Mouse (Mus musculus) thymus, adult 2 months (tissue): ENCODE data around the gene Krtap5-1.
"Not testable (repeated sequence)": the region's sequence is repeated elsewhere in the genome, so short reads cannot be mapped to it uniquely, and the experiment has no call there.

Experiments used
- CTCF ChIP-seq: fragments of 200-500 bp; IDR thresholded peaks from 2 replicates; pipeline ENCODE4 v1.5.1; 2012; ENCODE audit warnings: mild to moderate bottlenecking, control low read depth, low read length, moderate library complexity, borderline replicate concordance; ENCODE audit not compliant: control insufficient read depth, poor library complexity, insufficient read depth; ENCODE audit errors: extremely low read depth
- POLR2A ChIP-seq: fragments of 200-500 bp; IDR thresholded peaks from 2 replicates; pipeline ENCODE4 v1.6.1; 2012; ENCODE audit warnings: mild to moderate bottlenecking, low read length, control low read depth, moderate library complexity; ENCODE audit not compliant: control insufficient read depth, poor library complexity, insufficient read depth; ENCODE audit errors: extremely low read depth

DNA sequence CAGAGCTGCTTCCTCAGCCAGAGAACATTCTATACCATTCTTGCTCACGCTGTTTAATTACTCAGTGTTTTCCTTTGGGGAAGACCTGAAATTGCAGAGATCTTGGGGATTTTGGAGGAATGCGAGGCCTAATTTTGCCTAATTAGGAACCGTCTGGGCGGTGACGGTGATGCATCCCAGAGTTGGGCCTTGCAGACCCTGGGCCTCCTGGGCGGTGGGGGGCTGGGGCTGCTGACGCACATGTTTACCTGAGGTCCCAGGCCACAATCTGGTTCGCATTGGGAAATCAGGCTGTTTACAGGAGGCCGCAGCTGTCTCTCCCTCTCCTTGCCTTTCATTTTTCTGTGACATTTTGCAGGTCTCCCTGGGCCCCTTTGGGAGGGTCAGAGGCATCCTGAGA, 35.8 kb upstream of the Krtap5-1 start:
- TF ChIP-seq POLR2A, CTCF: not testable (repeated sequence)
